Mouse (Mus musculus) megakaryocyte, embryonic 14.5 days (primary cell): Measurements from ENCODE around the gene Arhgap32.

Experiments used
- FLI1 ChIP-seq: IDR thresholded peaks from 2 replicates; pipeline ENCODE4 v1.6.1; 2012; ENCODE audit warnings: low read length, inconsistent platforms, mixed read lengths
- GATA1 ChIP-seq: IDR thresholded peaks from 3 replicates; pipeline ENCODE4 v1.6.1; 2012; ENCODE audit warnings: mixed read lengths, low read length, inconsistent platforms, borderline replicate concordance

DNA sequence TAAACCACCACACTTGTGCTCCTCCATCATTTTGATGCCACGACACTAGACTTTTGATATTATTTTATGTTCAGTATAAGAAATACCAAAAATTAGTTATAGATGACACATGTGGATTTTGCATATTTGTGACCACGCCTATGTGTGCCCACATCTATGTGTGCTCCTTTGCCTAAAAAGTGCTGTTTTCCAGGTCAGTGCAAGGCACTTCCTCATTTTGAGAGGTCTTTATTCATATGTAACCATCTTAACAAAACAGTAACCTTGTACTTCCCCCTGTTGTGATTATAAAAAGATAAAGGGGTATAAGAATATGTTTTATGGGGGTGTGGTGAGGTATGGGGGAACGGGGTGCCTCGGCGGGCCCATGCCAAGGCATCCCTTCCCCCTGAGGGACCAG lies 22.7 kb downstream of the Arhgap32 start:
- TF ChIP-seq FLI1 (no peak), GATA1 (no peak)
